Mouse (Mus musculus) forebrain, embryonic 11.5 days (tissue): Measurements from ENCODE around the gene Cyp2j8. TPM values are rescaled to one million over a fixed set of nuclear protein-coding genes. Genes with fewer than 3 reads are reported as not detected.
A peak's percentile ranks its signal among the peaks of the same experiment; 100 is the strongest.
"Not testable (repeated sequence)": the region's sequence is repeated elsewhere in the genome, so short reads cannot be mapped to it uniquely, and the experiment has no call there.

Experiments used
- ATAC-seq: fragments of 200-750 bp; cut with Nextera tagmentation; replicated peaks from 2 replicates; pipeline ENCODE4 v1.8.0; 2017; ENCODE audit warnings: moderate TSS enrichment; ENCODE audit not compliant: low FRiP score
- DNase-seq: peaks from one replicate; pipeline ENCODE4 v3.0.0-alpha.2; 2017; ENCODE audit warnings: low spot score
- H3K27ac ChIP-seq: fragments of 300-500 bp; sonication (generic); 2 replicates; pipeline ENCODE4 v1.5.1; 2014; ENCODE audit warnings: low read depth, low read length
- H3K27me3 ChIP-seq: fragments of 300-500 bp; sonication (generic); 2 replicates; pipeline ENCODE4 v1.6.1; 2014; ENCODE audit warnings: mild to moderate bottlenecking, low read length, mixed read lengths; ENCODE audit not compliant: control insufficient read depth, insufficient read depth
- H3K36me3 ChIP-seq: fragments of 300-500 bp; sonication (generic); 2 replicates; pipeline ENCODE4 v1.6.1; 2014; ENCODE audit warnings: mild to moderate bottlenecking, low read length, moderate library complexity, mixed read lengths; ENCODE audit not compliant: control insufficient read depth, insufficient read depth
- H3K4me1 ChIP-seq: fragments of 300-500 bp; sonication (generic); replicated peaks from 2 replicates; pipeline ENCODE4 v1.6.1; 2014; ENCODE audit warnings: low read length, mixed read lengths; ENCODE audit not compliant: control insufficient read depth, insufficient read depth
- H3K4me2 ChIP-seq: fragments of 300-500 bp; sonication (generic); 2 replicates; pipeline ENCODE4 v1.6.1; 2014; ENCODE audit warnings: low read depth, mild to moderate bottlenecking, low read length, moderate library complexity, mixed read lengths; ENCODE audit not compliant: severe bottlenecking
- H3K4me3 ChIP-seq: fragments of 300-500 bp; sonication (generic); 2 replicates; pipeline ENCODE4 v1.5.1; 2014; ENCODE audit warnings: low read depth, low read length
- H3K9ac ChIP-seq: fragments of 300-500 bp; sonication (generic); 2 replicates; pipeline ENCODE4 v1.6.1; 2014; ENCODE audit warnings: low read length
- H3K9me3 ChIP-seq: fragments of 300-500 bp; sonication (generic); 2 replicates; pipeline ENCODE4 v1.6.1; 2016; ENCODE audit warnings: low read length, mixed read lengths; ENCODE audit not compliant: control insufficient read depth
- WGBS: fragments of 180-500 bp; shearing (Covaris S2); extraction: QIAGEN DNeasy Blood & Tissue Kit; methylation state at CpG from one replicate; pipeline ENCODE4 v1.1.7; 2014; 5-methylcytosine and 5-hydroxymethylcytosine counted together
- polyA plus RNA-seq: library from polyadenylated mRNA; unstranded; fragments of >200 nt; fragmentation: Nextera tagmentation; extraction: Ambion mirVana; gene quantifications from 2 replicates; pipeline ENCODE4 v1.2.1, GENCODE M21; 2014

The Cyp2j8 gene
- not detected in 2 replicates for polyA plus RNA-seq

DNA sequence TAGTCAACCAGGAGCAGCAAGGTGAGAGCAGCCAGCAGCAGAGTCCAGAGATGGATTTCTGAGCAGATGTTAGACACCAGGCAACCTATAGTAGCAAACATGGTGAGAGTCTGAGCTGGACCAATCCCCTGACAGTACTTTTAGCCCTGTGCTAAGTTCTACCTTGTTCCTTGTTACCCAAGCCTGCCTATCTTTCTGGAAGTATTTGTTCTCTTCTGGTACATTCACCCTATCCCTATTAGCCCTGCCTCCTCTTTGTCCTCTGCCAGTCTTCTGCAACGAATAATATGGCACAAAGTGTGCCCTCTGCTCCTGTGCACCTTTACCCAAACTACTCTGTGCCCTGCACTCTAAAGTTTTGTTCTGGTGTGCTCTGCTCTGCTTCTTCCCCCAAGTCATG lies at the start of gene Cyp2j8:
Gene Cyp2j8 (minus strand): TSS at position 101 of the 400 bp plus-strand sequence.
- DNase-seq = no peak
- H3K9ac ChIP-seq = no peak within 1 kb of the TSS
- no peak for ATAC-seq
- H3K4me2 ChIP-seq = no peak within 1 kb of the TSS
- no peak within 1 kb of the TSS for H3K27ac ChIP-seq
- no peaks in the 10 kb centered on the region for H3K36me3 ChIP-seq
- H3K4me1 ChIP-seq = no peaks in the 10 kb centered on the region
- H3K27me3 ChIP-seq = no peaks in the 10 kb centered on the region
- no peaks in the 10 kb centered on the region for H3K9me3 ChIP-seq
- no peak within 1 kb of the TSS for H3K4me3 ChIP-seq
- WGBS = 77% methylated on average over 1 of the region's 1 CpGs

DNA sequence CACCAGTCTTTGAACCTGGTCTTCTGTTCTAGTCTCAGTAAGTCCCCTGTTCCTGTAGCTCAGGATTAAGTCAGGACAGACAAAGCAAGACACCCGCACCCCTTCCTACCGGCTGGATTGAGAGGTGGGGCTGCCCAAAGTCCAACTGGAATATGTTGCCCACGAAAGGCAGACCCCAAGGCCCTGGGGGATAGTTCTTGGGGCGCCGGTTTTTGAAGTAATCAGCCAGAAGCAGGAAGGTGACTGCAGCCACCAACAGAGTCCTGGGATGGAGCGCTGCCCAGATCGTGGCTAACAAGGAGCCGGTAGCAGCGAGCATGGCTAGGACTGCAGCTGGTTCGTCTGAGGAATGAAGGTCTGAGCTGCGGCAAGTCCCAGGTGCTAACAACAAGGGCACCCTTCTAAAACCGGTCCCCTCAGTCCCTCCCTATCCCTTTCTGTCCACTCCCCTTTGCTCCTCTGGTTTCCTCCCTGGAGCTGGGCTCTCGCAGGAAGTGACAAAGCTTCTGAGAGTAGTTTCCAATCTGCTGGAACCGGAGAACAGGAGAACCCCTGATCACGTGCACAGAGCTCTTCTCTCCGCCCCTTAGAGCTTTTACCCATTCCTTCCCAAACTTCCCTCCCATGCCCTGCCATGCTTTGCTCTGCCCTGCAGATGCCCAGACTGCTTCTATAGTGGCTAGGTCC lies 46.1 kb upstream of the Cyp2j8 start, which contains the start of gene Cyp2j6:
Gene Cyp2j6 (minus strand): TSS at position 529 of the 687 bp plus-strand sequence.
- Histone ChIP-seq H3K27me3 (no peaks in the 10 kb centered on the region), H3K36me3 (no peaks in the 10 kb centered on the region), H3K9ac (peak within 1 kb of the TSS; percentile 79), H3K4me2 (peak within 1 kb of the TSS; percentile 59), H3K4me1 (no peaks in the 10 kb centered on the region; the same call in 1 of the 2 replicates), H3K9me3 (no peaks in the 10 kb centered on the region), H3K4me3 (peak within 1 kb of the TSS; percentile 41), H3K27ac (no peak within 1 kb of the TSS)
- ATAC-seq (peak; percentile 89), DNase-seq (peak; percentile 64)
- WGBS = 4% methylated on average over 16 of the region's 16 CpGs

DNA sequence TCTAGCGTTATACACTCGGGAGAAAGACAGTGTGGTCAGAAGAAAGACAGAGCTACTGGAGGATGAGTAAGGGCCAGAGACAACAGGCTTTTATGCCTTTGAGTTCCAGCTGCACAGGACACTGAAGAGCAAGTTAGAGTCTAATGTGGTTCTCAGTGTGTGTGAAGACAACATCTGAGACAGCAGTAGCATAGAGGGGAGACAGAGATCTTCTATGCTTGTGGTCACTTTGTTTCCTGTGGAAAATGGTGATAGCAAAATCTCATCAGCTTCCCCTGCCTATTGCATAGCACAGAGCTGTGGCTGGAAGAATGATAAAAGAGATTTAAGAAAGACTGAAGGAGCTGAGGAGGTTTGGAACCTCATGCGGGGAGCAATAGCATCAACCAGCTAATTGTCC lies 44.4 kb upstream of the Cyp2j8 start:
- 92% methylated on average over 3 of the region's 3 CpGs for WGBS
- Histone ChIP-seq H3K27me3 (no peaks in the 10 kb centered on the region), H3K27ac (no peak overlapping the region), H3K9me3 (no peaks in the 10 kb centered on the region), H3K4me2 (no peak overlapping the region), H3K9ac (no peak overlapping the region), H3K4me3 (no peak overlapping the region), H3K36me3 (no peaks in the 10 kb centered on the region), H3K4me1 (no peaks in the 10 kb centered on the region; the same call in 1 of the 2 replicates)
- DNase-seq (no peak), ATAC-seq (no peak)

DNA sequence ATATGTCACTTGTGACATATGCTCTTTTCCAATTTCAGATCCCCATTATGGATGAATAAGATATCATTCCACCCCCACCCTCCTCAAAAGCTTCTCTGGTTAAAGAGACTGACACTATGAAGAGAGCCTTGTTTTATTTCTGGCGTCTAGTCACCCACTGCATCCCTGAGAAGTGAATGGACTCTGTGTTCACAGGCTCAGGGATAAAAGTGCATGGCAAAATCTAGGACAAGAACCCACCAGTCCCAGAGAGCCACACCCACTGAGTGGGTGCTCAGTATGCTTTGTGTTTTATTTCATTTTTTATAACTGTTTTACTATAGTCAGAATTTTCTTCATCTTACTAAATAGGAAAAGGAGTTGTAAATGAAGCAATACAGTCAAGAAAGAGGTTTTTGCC lies 38.8 kb upstream of the Cyp2j8 start:
- Histone ChIP-seq H3K4me2 (no peak overlapping the region), H3K4me1 (no peaks in the 10 kb centered on the region), H3K9me3 (no peaks in the 10 kb centered on the region), H3K27me3 (no peaks in the 10 kb centered on the region), H3K4me3 (no peak overlapping the region), H3K27ac (no peak overlapping the region), H3K9ac (no peak overlapping the region), H3K36me3 (no peaks in the 10 kb centered on the region)
- ATAC-seq (no peak), DNase-seq (no peak)
- 56% methylated on average over 1 of the region's 1 CpGs for WGBS

DNA sequence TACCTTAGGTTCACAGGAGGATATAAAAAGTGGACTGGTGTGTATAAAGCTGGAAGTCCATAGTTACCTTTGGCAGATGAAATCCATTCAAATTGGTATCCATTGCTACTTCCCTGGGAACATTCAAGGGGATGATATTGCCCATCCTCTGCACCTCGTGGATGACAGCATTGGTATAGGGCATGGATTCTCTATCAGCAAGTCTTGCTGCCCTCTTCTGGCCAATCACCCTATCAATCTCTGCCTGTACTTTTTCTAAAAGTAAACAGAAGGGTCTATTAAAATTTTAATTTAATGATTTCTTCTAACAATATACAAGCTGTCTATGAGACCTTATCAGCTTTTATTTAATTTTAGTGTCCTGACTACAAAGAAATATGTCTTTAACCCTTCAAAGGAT lies 18.6 kb upstream of the Cyp2j8 start:
- H3K27me3 ChIP-seq = no peaks in the 10 kb centered on the region
- no peak overlapping the region for H3K4me2 ChIP-seq
- H3K4me3 ChIP-seq = no peak overlapping the region
- DNase-seq (no peak), ATAC-seq (no peak)
- WGBS = 21% methylated on average over 1 of the region's 1 CpGs
- H3K4me1 ChIP-seq = no peaks in the 10 kb centered on the region
- H3K9ac ChIP-seq = no peak overlapping the region
- no peaks in the 10 kb centered on the region for H3K36me3 ChIP-seq
- H3K27ac ChIP-seq = no peak overlapping the region
- H3K9me3 ChIP-seq = no peaks in the 10 kb centered on the region

DNA sequence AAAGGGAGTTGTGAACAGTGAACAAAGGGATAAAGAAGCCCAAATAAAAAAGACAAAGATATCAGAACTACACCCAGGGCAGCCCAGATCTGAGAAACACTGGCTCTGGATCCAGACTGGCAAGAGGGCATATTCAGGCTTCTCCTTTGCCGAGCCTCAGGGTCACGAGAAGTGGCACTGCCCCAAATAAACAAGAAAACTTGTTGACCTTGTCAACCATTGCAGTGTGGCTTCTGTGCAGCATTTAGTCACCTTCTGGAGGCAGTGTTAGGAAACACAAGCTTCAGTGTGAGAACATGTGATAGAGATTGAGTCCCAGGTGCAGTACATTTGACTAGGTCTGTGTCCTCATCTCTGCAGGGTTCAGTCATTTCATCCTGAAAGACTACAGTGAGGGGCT lies 15.1 kb upstream of the Cyp2j8 start:
- Histone ChIP-seq H3K36me3 (no peaks in the 10 kb centered on the region), H3K4me1 (no peaks in the 10 kb centered on the region), H3K4me3 (no peak overlapping the region), H3K27me3 (no peaks in the 10 kb centered on the region), H3K27ac (no peak overlapping the region), H3K4me2 (no peak overlapping the region), H3K9ac (no peak overlapping the region), H3K9me3 (no peaks in the 10 kb centered on the region)
- ATAC-seq (no peak), DNase-seq (no peak)
- WGBS = 95% methylated on average over 2 of the region's 2 CpGs

DNA sequence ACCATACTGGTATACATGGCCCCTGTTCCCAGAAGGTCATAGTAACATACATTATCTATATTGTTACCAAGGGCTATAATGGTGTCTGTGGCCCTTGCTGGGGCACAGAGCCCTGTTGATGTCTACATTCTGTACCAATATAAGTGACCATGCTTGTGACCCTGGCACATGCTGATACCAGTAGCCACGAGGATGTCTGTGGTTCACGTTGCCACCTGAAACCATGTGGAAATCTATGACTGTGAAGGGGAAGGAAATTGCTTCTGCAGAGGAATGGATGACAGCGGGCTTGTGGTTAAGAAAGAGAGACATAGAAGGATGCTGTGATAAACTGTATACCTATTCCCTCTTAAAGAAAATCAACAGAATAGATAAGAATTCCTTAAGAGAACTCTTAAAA lies 2.9 kb upstream of the Cyp2j8 start:
- Histone ChIP-seq H3K9me3 (no peaks in the 10 kb centered on the region), H3K4me3 (no peak overlapping the region), H3K4me1 (no peaks in the 10 kb centered on the region), H3K4me2 (no peak overlapping the region), H3K27me3 (no peaks in the 10 kb centered on the region), H3K36me3 (no peaks in the 10 kb centered on the region), H3K9ac (no peak overlapping the region), H3K27ac (no peak overlapping the region)
- 89% methylated on average over 3 of the region's 3 CpGs for WGBS
- no peak for DNase-seq
- ATAC-seq = no peak

DNA sequence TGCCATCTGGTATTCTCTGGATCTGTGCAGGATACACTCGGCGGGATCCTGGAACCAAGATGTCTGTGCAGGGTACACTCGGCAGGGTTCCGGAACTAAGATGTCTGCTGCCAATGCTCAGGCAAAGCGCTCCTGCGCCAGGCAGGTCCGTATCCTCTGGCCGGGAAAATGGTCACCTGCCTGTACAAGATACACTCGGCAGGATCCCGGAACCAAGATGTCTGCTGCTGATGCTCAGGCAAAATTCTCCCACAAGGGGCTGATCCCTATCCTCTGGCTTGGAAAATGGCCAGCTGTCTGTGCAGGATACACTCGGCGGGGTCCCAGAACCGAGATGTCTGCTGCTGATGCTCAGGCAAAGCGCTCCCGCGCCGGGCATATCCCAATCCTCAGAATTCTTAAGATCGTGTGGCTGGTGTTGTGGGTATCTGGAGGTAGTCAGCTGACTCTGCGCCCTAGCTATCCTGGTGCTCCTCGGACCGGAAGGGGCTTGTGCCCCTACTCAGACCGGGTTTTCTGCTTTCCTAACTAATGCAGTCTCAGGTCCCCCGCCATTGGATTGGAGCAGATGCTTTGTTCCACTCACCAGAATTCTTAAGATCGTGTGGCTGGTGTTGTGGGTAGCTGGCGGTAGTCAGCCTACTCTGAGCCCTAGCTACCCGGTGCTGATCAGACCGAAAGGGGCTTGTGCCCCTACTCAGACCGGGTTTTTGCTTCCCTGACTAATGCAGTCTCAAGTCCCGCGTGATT lies 43.7 kb downstream of the Cyp2j8 start:
- H3K9me3 ChIP-seq, H3K4me3 ChIP-seq, H3K9ac ChIP-seq, H3K36me3 ChIP-seq, H3K4me1 ChIP-seq, H3K27ac ChIP-seq, DNase-seq, H3K27me3 ChIP-seq, ATAC-seq, H3K4me2 ChIP-seq: not testable (repeated sequence)
- 88% methylated on average over 30 of the region's 30 CpGs for WGBS
